Mouse (Mus musculus) layer of hippocampus, adult 2 months (tissue): ENCODE data around the gene Ccl26. TPM values are rescaled to one million over a fixed set of nuclear protein-coding genes. Genes with fewer than 3 reads are reported as not detected.
"Not testable (repeated sequence)": the region's sequence is repeated elsewhere in the genome, so short reads cannot be mapped to it uniquely, and the experiment has no call there.

ENCODE experiments used
- DNase-seq, 2 experiments: peaks; one replicate each; pipeline ENCODE4 v3.0.0; 2022; ENCODE audit warnings: low spot score in 2 of 2
- H3K27ac ChIP-seq: fragments of 200-600 bp; 2 replicates; pipeline ENCODE4 v1.8.1; 2022
- H3K4me3 ChIP-seq: fragments of 200-600 bp; 2 replicates; pipeline ENCODE4 v1.8.1; 2022; ENCODE audit warnings: mild to moderate bottlenecking
- CTCF ChIP-seq: fragments of 200-600 bp; conservative IDR thresholded peaks from 2 replicates; pipeline ENCODE4 v1.8.1; 2022; ENCODE audit warnings: antibody characterized with exemption, mild to moderate bottlenecking, moderate library complexity
- long read RNA-seq, 2 experiments: library from polyadenylated mRNA; stranded (forward); transcript quantifications; one replicate each; pipeline ENCODE4 v2.0.0; 2021; ENCODE audit warnings: borderline mapping rate in 2 of 2
- total RNA-seq, 2 experiments: library from RNA; stranded (reverse); gene quantifications; 2 replicates each; pipeline ENCODE4 v1.2.3; 2021

Gene Ccl26
- not detected for total RNA-seq
- long read RNA-seq, experiment 1 = 0 reads
- long read RNA-seq, experiment 2 = 0 reads

- no peak for DNase-seq
- no peak for TF ChIP-seq CTCF
- no peak within 1 kb of the TSS for H3K27ac ChIP-seq
- no peak within 1 kb of the TSS for H3K4me3 ChIP-seq
These were observed at the start of gene Ccl26 for GRCm38 (mm10) chr5:135563469-135563868. Ccl26 (minus strand) TSS chr5:135563569.

- Histone ChIP-seq H3K4me3 (no peak overlapping the region), H3K27ac (no peak overlapping the region)
- DNase-seq = no peak
- TF ChIP-seq CTCF = no peak
These were observed 46.4 kb upstream of the Ccl26 start for GRCm38 (mm10) chr5:135609794-135610193.

GRCm38 (mm10) chr5:135607581-135607980, 44.2 kb upstream of the Ccl26 start:
- DNase-seq = no peak
- TF ChIP-seq CTCF = no peak
- Histone ChIP-seq H3K4me3 (no peak overlapping the region), H3K27ac (no peak overlapping the region)

- H3K4me3 ChIP-seq, H3K27ac ChIP-seq, DNase-seq: not testable (repeated sequence)
These were observed 43.3 kb upstream of the Ccl26 start for GRCm38 (mm10) chr5:135606717-135607116.

- not testable (repeated sequence) for H3K27ac ChIP-seq, H3K4me3 ChIP-seq, DNase-seq
These were observed 41.3 kb upstream of the Ccl26 start for GRCm38 (mm10) chr5:135604643-135605042.

GRCm38 (mm10) chr5:135589996-135590784, 26.8 kb upstream of the Ccl26 start:
- no peak for TF ChIP-seq CTCF
- no peak overlapping the region for H3K27ac ChIP-seq
- DNase-seq = no peak

GRCm38 (mm10) chr5:135587764-135588163, 24.4 kb upstream of the Ccl26 start:
- H3K4me3 ChIP-seq = no peak overlapping the region
- H3K27ac ChIP-seq = no peak overlapping the region
- no peak for TF ChIP-seq CTCF
- no peak for DNase-seq

More at GRCm38 (mm10) chr5:135589996-135590784, 26.8 kb upstream of the Ccl26 start:
- no peak overlapping the region for H3K4me3 ChIP-seq

GRCm38 (mm10) chr5:135585691-135586090, 22.3 kb upstream of the Ccl26 start:
- TF ChIP-seq CTCF = no peak
- Histone ChIP-seq H3K4me3 (no peak overlapping the region), H3K27ac (no peak overlapping the region)
- DNase-seq = no peak

GRCm38 (mm10) chr5:135582330-135582729, 19.0 kb upstream of the Ccl26 start:
- Histone ChIP-seq H3K4me3 (no peak overlapping the region), H3K27ac (no peak overlapping the region)
- no peak for DNase-seq
- no peak for TF ChIP-seq CTCF

- Histone ChIP-seq H3K4me3 (no peak overlapping the region), H3K27ac (peak overlapping the region; percentile 40)
- TF ChIP-seq CTCF = no peak
- peak; percentile 28 to 46 for DNase-seq
These were observed 16.0 kb upstream of the Ccl26 start for GRCm38 (mm10) chr5:135579331-135579751.

- no peak overlapping the region for H3K27ac ChIP-seq
- no peak for TF ChIP-seq CTCF
- H3K4me3 ChIP-seq = no peak overlapping the region
- no peak for DNase-seq
These were observed 12.7 kb upstream of the Ccl26 start for GRCm38 (mm10) chr5:135576055-135576454.

- DNase-seq = no peak
- no peak for TF ChIP-seq CTCF
- Histone ChIP-seq H3K4me3 (no peak within 1 kb of the TSS), H3K27ac (no peak within 1 kb of the TSS)
These were observed 9.6 kb upstream of the Ccl26 start, which contains the start of gene Ccl24 for GRCm38 (mm10) chr5:135573006-135573405. Ccl24 (minus strand) TSS chr5:135573049.

GRCm38 (mm10) chr5:135568698-135569097, 5.3 kb upstream of the Ccl26 start:
- H3K4me3 ChIP-seq = no peak overlapping the region
- DNase-seq = no peak
- TF ChIP-seq CTCF = peak; percentile 38
- H3K27ac ChIP-seq = no peak overlapping the region

- DNase-seq = no peak
- no peak overlapping the region for H3K27ac ChIP-seq
- H3K4me3 ChIP-seq = no peak overlapping the region
- TF ChIP-seq CTCF = no peak
These were observed 4.3 kb upstream of the Ccl26 start for GRCm38 (mm10) chr5:135567556-135568265.
